Mouse (Mus musculus) MEL (cell line): Measurements from ENCODE around the gene Slc2a9. TPM values are rescaled to one million over a fixed set of nuclear protein-coding genes. Genes with fewer than 3 reads are reported as not detected.

Source experiments
- DNase-seq: peaks from one replicate; pipeline ENCODE4 v3.0.0; 2011; ENCODE audit warnings: low read depth, low spot score
- H3K27ac ChIP-seq: 2 replicates; pipeline ENCODE4 v1.5.1; 2012; ENCODE audit warnings: low read depth, mild to moderate bottlenecking, control low read depth, low read length, moderate library complexity; ENCODE audit not compliant: control insufficient read depth
- H3K27me3 ChIP-seq, 2 experiments: fragments of 150-350 bp in 1 of 2; sonication (generic) in 1 of 2; 2 replicates each; pipeline ENCODE4 v1.6.1; 2012; ENCODE audit warnings: low read length in 2 of 2, mild to moderate bottlenecking in 2 of 2, improper control_type of control experiment in 1 of 2, moderate library complexity in 1 of 2; ENCODE audit not compliant: insufficient read depth in 2 of 2, control insufficient read depth in 1 of 2
- H3K36me3 ChIP-seq, 2 experiments: 2 replicates each; pipeline ENCODE4 v1.6.1; 2012 to 2014; ENCODE audit warnings: low read length in 2 of 2, improper control_type of control experiment in 1 of 2, inconsistent platforms in 1 of 2, mild to moderate bottlenecking in 1 of 2; ENCODE audit not compliant: insufficient read depth in 2 of 2, control insufficient read depth in 1 of 2
- H3K4me1 ChIP-seq, 2 experiments: fragments of 150-350 bp in 1 of 2; sonication (generic) in 1 of 2; 2 replicates each; pipeline ENCODE4 v1.6.1; 2012; ENCODE audit warnings: low read length in 2 of 2, improper control_type of control experiment in 1 of 2, mild to moderate bottlenecking in 1 of 2; ENCODE audit not compliant: insufficient read depth in 2 of 2, control insufficient read depth in 1 of 2
- H3K4me3 ChIP-seq, 2 experiments: fragments of 150-350 bp in 1 of 2; sonication (generic) in 1 of 2; 2 replicates each; pipeline ENCODE4 v1.5.1; 2012; ENCODE audit warnings: low read depth in 2 of 2, low read length in 2 of 2, mild to moderate bottlenecking in 2 of 2, moderate library complexity in 2 of 2, control low read depth in 1 of 2, improper control_type of control experiment in 1 of 2; ENCODE audit not compliant: control insufficient read depth in 1 of 2, insufficient read depth in 1 of 2
- H3K79me2 ChIP-seq: 2 replicates; pipeline ENCODE4 v1.6.1; 2012; ENCODE audit warnings: mild to moderate bottlenecking, low read length, moderate library complexity; ENCODE audit not compliant: control insufficient read depth, poor library complexity, insufficient read depth
- H3K9ac ChIP-seq: 2 replicates; pipeline ENCODE4 v1.6.1; 2012; ENCODE audit warnings: low read depth, mild to moderate bottlenecking, control low read depth, low read length, moderate library complexity; ENCODE audit not compliant: control insufficient read depth, poor library complexity, severe bottlenecking
- H3K9me3 ChIP-seq: fragments of 150-350 bp; sonication (generic); replicated peaks from 2 replicates; pipeline ENCODE4 v1.6.1; 2012; ENCODE audit warnings: mild to moderate bottlenecking, low read length, improper control_type of control experiment, moderate library complexity; ENCODE audit not compliant: insufficient read depth
- BHLHE40 ChIP-seq: IDR thresholded peaks from 2 replicates; pipeline ENCODE4 v1.6.1; 2012; ENCODE audit warnings: low read depth, mild to moderate bottlenecking, inconsistent platforms, low read length, improper control_type of control experiment, borderline replicate concordance
- GATA1 ChIP-seq: IDR thresholded peaks from 2 replicates; pipeline ENCODE4 v1.6.1; 2011; ENCODE audit warnings: low read depth, low read length, improper control_type of control experiment
- HCFC1 ChIP-seq: IDR thresholded peaks from 2 replicates; pipeline ENCODE4 v1.6.1; 2012; ENCODE audit warnings: low read depth, mild to moderate bottlenecking, inconsistent platforms, low read length, improper control_type of control experiment, moderate library complexity
- MAX ChIP-seq: IDR thresholded peaks from 2 replicates; pipeline ENCODE4 v1.6.1; 2011; ENCODE audit warnings: low read length, improper control_type of control experiment
- MEF2A ChIP-seq: IDR thresholded peaks from 2 replicates; pipeline ENCODE4 v1.6.1; 2014; ENCODE audit warnings: low read depth, mild to moderate bottlenecking, inconsistent platforms, low read length, improper control_type of control experiment; ENCODE audit not compliant: poor library complexity, insufficient replicate concordance, severe bottlenecking; ENCODE audit errors: extremely low read depth
- MXI1 ChIP-seq: IDR thresholded peaks from 2 replicates; pipeline ENCODE4 v1.6.1; 2011; ENCODE audit warnings: mild to moderate bottlenecking, low read depth, low read length, improper control_type of control experiment
- POLR2A ChIP-seq, 2 experiments: IDR thresholded peaks; 2 replicates each; pipeline ENCODE4 v1.6.1; 2011 to 2012; ENCODE audit warnings: low read length in 2 of 2, mild to moderate bottlenecking in 2 of 2, control low read depth in 1 of 2, improper control_type of control experiment in 1 of 2, low read depth in 1 of 2, moderate library complexity in 1 of 2; ENCODE audit not compliant: control insufficient read depth in 1 of 2, insufficient read depth in 1 of 2, poor library complexity in 1 of 2
- POLR2AphosphoS5 ChIP-seq: IDR thresholded peaks from 2 replicates; pipeline ENCODE4 v1.6.1; 2012; ENCODE audit warnings: low read depth, borderline replicate concordance, mild to moderate bottlenecking, inconsistent platforms, low read length, moderate library complexity, mixed read lengths
- RCOR1 ChIP-seq: IDR thresholded peaks from 2 replicates; pipeline ENCODE4 v1.6.1; 2012; ENCODE audit warnings: low read depth, mild to moderate bottlenecking, inconsistent platforms, low read length, improper control_type of control experiment
- SIN3A ChIP-seq: IDR thresholded peaks from 2 replicates; pipeline ENCODE4 v1.6.1; 2012; ENCODE audit warnings: low read length, improper control_type of control experiment, inconsistent platforms
- SMC3 ChIP-seq: IDR thresholded peaks from 2 replicates; pipeline ENCODE4 v1.6.1; 2011; ENCODE audit warnings: low read depth, low read length, improper control_type of control experiment
- TAL1 ChIP-seq: IDR thresholded peaks from 2 replicates; pipeline ENCODE4 v1.6.1; 2012; ENCODE audit warnings: mild to moderate bottlenecking, inconsistent platforms, low read length, moderate library complexity, mixed read lengths
- UBTF ChIP-seq: IDR thresholded peaks from 2 replicates; pipeline ENCODE4 v1.6.1; 2012; ENCODE audit warnings: low read depth, mild to moderate bottlenecking, inconsistent platforms, low read length, improper control_type of control experiment, moderate library complexity, borderline replicate concordance; ENCODE audit not compliant: insufficient read depth
- USF2 ChIP-seq, 2 experiments: IDR thresholded peaks; 2 replicates each; pipeline ENCODE4 v1.6.1; 2011 to 2012; ENCODE audit warnings: improper control_type of control experiment in 2 of 2, low read length in 2 of 2, borderline replicate concordance in 1 of 2, inconsistent platforms in 1 of 2, low read depth in 1 of 2, mild to moderate bottlenecking in 1 of 2; ENCODE audit not compliant: insufficient read depth in 1 of 2
- ZNF384 ChIP-seq: IDR thresholded peaks from 2 replicates; pipeline ENCODE4 v1.6.1; 2012; ENCODE audit warnings: low read depth, mild to moderate bottlenecking, inconsistent platforms, low read length, improper control_type of control experiment
- polyA plus RNA-seq, 2 experiments: library from polyadenylated mRNA; stranded (reverse) in 1 of 2; unstranded in 1 of 2; fragments of >175 nt in 1 of 2; fragments of >200 nt in 1 of 2; gene quantifications; 2 replicates each; pipeline versions ENCODE4 v1.2.1 to v1.2.4; 2012; ENCODE audit warnings: low replicate concordance in 2 of 2, low read depth in 1 of 2; ENCODE audit not compliant: insufficient read length in 2 of 2, insufficient read depth in 1 of 2, missing spikeins in 1 of 2
- total RNA-seq: library from RNA; depleted of rRNA; stranded (reverse); fragments of 300-350 nt; gene quantifications from 2 replicates; pipeline ENCODE4 v1.2.3, GENCODE M21; 2012

The Slc2a9 gene
- total and polyA plus RNA-seq, 3 experiments = 1.1 to 4.2 TPM; not detected in 1

DNA sequence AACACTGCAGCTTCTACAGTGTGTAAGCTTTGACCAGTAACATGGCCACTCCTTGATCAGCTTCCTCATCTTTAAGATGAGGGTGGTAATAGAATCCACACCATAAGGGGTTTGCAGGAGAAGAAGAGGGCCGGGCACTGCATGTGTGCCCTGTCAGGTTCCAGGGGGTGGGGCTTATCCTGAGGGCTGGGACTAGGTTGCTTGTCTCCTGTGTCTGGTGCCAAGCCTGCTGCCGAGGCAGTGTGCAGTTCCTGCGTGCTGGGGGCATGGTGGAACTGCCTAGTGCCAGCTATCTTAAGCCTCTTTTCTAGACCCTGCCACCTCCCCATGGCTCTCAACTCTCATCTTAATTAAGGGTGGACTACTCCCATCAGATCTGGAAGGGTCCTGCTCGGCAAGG lies 23.9 kb downstream of the Slc2a9 start:
- no peaks in the 10 kb centered on the region for H3K79me2 ChIP-seq
- peak overlapping the region; percentile 21 for H3K9ac ChIP-seq
- TF ChIP-seq POLR2A (IDR thresholded peaks at IDR 0.05; ENCODE audit: control insufficient read depth in 1 of 2, insufficient read depth in 1 of 2, low read depth in 1 of 2, low read length in 2 of 2, poor library complexity in 1 of 2) (0 out of 4 replicates have a peak, but pooled peaks of 1 of the 2 experiments have one; percentile 32), USF2 (IDR thresholded peaks at IDR 0.05; ENCODE audit: borderline replicate concordance in 1 of 2, insufficient read depth in 1 of 2, low read depth in 1 of 2, low read length in 2 of 2) (no peak), MEF2A (no peak)
- peak; percentile 77 for DNase-seq
- H3K27me3 ChIP-seq = no peaks in the 10 kb centered on the region
- H3K9me3 ChIP-seq = no peaks in the 10 kb centered on the region
- peak overlapping the region; percentile 57 to 86; a peak in 3 of 4 replicates for H3K4me3 ChIP-seq
- peaks cover 0 to 14% of the 10 kb centered on the region in 2 experiments; a peak in 2 of 4 replicates for H3K36me3 ChIP-seq
- no peak overlapping the region for H3K27ac ChIP-seq
- H3K4me1 ChIP-seq = peaks cover 4 to 37% of the 10 kb centered on the region in 2 experiments

- no peaks in the 10 kb centered on the region for H3K9me3 ChIP-seq
- no peak overlapping the region for H3K4me3 ChIP-seq
- no peak overlapping the region for H3K27ac ChIP-seq
- DNase-seq = peak; percentile 60
- H3K4me1 ChIP-seq = peaks cover 3 to 28% of the 10 kb centered on the region in 2 experiments
- H3K36me3 ChIP-seq = peaks cover 0 to 8% of the 10 kb centered on the region in 2 experiments; a peak in 2 of 4 replicates
- H3K9ac ChIP-seq = no peak overlapping the region
- H3K79me2 ChIP-seq = no peaks in the 10 kb centered on the region
- H3K27me3 ChIP-seq = no peaks in the 10 kb centered on the region
- TF ChIP-seq POLR2AphosphoS5 (no peak), BHLHE40 (no peak), GATA1 (no peak), MXI1 (peak; percentile 61; the same call in 1 of the 2 replicates), UBTF (no peak), SIN3A (peak; percentile 65; the same call in 1 of the 2 replicates), MAX (no peak), RCOR1 (no peak), HCFC1 (no peak), TAL1 (no peak), SMC3 (no peak), ZNF384 (no peak)
Observed at GRCm38 (mm10) chr5:38477731-38478445, 25.1 kb downstream of the Slc2a9 start.
